Mouse (Mus musculus) ES-E14 (cell line): ENCODE measurements around the gene Cdh24.

Experiments used
- CHD2 ChIP-seq: IDR thresholded peaks from 2 replicates; pipeline ENCODE4 v1.6.1; 2014; ENCODE audit warnings: mild to moderate bottlenecking, low read depth, low read length, inconsistent platforms
- HCFC1 ChIP-seq: IDR thresholded peaks from 2 replicates; pipeline ENCODE4 v1.6.1; 2012; ENCODE audit warnings: low read length, inconsistent platforms, borderline replicate concordance; ENCODE audit not compliant: insufficient read depth
- MAFK ChIP-seq: IDR thresholded peaks from 2 replicates; pipeline ENCODE4 v1.6.1; 2014; ENCODE audit warnings: mild to moderate bottlenecking, low read depth, low read length, inconsistent platforms; ENCODE audit not compliant: insufficient read depth
- ZC3H11A ChIP-seq: IDR thresholded peaks from 2 replicates; pipeline ENCODE4 v1.6.1; 2012; ENCODE audit warnings: low read depth, mild to moderate bottlenecking, inconsistent platforms, low read length, borderline replicate concordance
- ZNF384 ChIP-seq: IDR thresholded peaks from 2 replicates; pipeline ENCODE4 v1.6.1; 2012; ENCODE audit warnings: low read depth, low read length, inconsistent platforms

GRCm38 (mm10) chr14:54651556-54651955 is 10.4 kb upstream of the Cdh24 start:
- TF ChIP-seq ZNF384 (no peak), ZC3H11A (no peak), MAFK (no peak), CHD2 (no peak), HCFC1 (no peak)
